Mouse (Mus musculus) lung, adult 2 months (tissue): ENCODE measurements around the gene Cflar.

Source experiments
- CTCF ChIP-seq: fragments of 200-500 bp; IDR thresholded peaks from 2 replicates; pipeline ENCODE4 v1.5.1; 2011; ENCODE audit warnings: mild to moderate bottlenecking, low read length, control low read depth; ENCODE audit not compliant: insufficient read depth
- POLR2A ChIP-seq: fragments of 200-500 bp; IDR thresholded peaks from 2 replicates; pipeline ENCODE4 v1.6.1; 2011; ENCODE audit warnings: low read depth, mild to moderate bottlenecking, control low read depth, low read length, borderline replicate concordance; ENCODE audit errors: extremely low read depth

- TF ChIP-seq CTCF (peak; percentile 60), POLR2A (peak; percentile 45; the same call in 1 of the 2 replicates)
These were observed 91.3 kb downstream of the Cflar start for GRCm38 (mm10) chr1:58802322-58803273.
